Mouse (Mus musculus): ENCODE results near the gene Serpina3b. TPM values are rescaled to one million over a fixed set of nuclear protein-coding genes. Genes with fewer than 3 reads are reported as not detected.

Gene Serpina3b
- polyA plus RNA-seq, 1 experiment, result not detected

DNA sequence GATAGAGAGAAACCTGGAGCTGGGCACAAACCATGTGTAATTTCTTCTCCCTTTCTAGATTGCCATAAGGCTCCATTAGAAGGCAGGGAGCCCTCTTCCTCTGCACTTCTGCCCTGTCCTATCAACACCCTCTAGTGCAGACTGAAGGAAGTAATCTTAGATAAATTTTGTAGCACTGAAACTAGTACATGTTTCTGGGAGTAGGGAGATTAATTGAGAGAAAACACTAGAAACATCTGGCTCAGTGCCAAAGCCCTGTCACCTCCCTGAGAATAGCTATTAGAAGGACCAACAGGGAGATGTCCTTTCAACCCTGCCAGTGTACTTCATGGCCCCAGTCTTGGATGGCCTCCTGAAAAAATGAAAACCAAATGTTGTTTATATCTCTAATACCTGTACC is 50.8 kb downstream of the Serpina3b start:
- Histone ChIP-seq H3K9ac (ENCODE audit: low read depth, poor library complexity, severe bottlenecking) (no peak overlapping the region), H3K9me3 (replicated peaks; ENCODE audit: control insufficient read depth, insufficient read depth, low read length, poor library complexity, severe bottlenecking) (no peaks in the 10 kb centered on the region), H3K4me1 (ENCODE audit: control insufficient read depth, insufficient read depth, low read length) (no peaks in the 10 kb centered on the region), H3K27ac (ENCODE audit: insufficient read depth, low read length) (no peak overlapping the region), H3K4me3 (ENCODE audit: low read depth, low read length) (no peak overlapping the region), H3K27me3 (ENCODE audit: control insufficient read depth, insufficient read depth, low read length, poor library complexity, severe bottlenecking) (no peaks in the 10 kb centered on the region), H3K36me3 (ENCODE audit: control insufficient read depth, insufficient read depth, low read length, poor library complexity, severe bottlenecking) (no peaks in the 10 kb centered on the region)
- no peak for TF ChIP-seq EP300 (IDR thresholded peaks at IDR 0.05; ENCODE audit: insufficient read depth, low read depth, low read length)
- no peak for TF ChIP-seq CTCF (IDR thresholded peaks at IDR 0.05; ENCODE audit: low read depth, low read length)
- no peak for TF ChIP-seq POLR2A (IDR thresholded peaks at IDR 0.05; ENCODE audit: insufficient read depth, low read length)

GRCm38 (mm10) chr12:104178987-104179386 is 51.2 kb downstream of the Serpina3b start:
- Histone ChIP-seq H3K4me1 (ENCODE audit: control insufficient read depth, insufficient read depth, low read length) (no peaks in the 10 kb centered on the region), H3K9ac (ENCODE audit: low read depth, poor library complexity, severe bottlenecking) (no peak overlapping the region), H3K36me3 (ENCODE audit: control insufficient read depth, insufficient read depth, low read length, poor library complexity, severe bottlenecking) (no peaks in the 10 kb centered on the region), H3K4me3 (ENCODE audit: low read depth, low read length) (no peak overlapping the region), H3K9me3 (replicated peaks; ENCODE audit: control insufficient read depth, insufficient read depth, low read length, poor library complexity, severe bottlenecking) (no peaks in the 10 kb centered on the region), H3K27me3 (ENCODE audit: control insufficient read depth, insufficient read depth, low read length, poor library complexity, severe bottlenecking) (no peaks in the 10 kb centered on the region), H3K27ac (ENCODE audit: insufficient read depth, low read length) (no peak overlapping the region)
- TF ChIP-seq CTCF (IDR thresholded peaks at IDR 0.05; ENCODE audit: low read depth, low read length) (no peak), POLR2A (IDR thresholded peaks at IDR 0.05; ENCODE audit: insufficient read depth, low read length) (no peak), EP300 (IDR thresholded peaks at IDR 0.05; ENCODE audit: insufficient read depth, low read depth, low read length) (no peak)

GRCm38 (mm10) chr12:104185046-104185445 is 57.2 kb downstream of the Serpina3b start:
- Histone ChIP-seq H3K4me3 (ENCODE audit: low read depth, low read length) (no peak overlapping the region), H3K27me3 (ENCODE audit: control insufficient read depth, insufficient read depth, low read length, poor library complexity, severe bottlenecking) (no peaks in the 10 kb centered on the region), H3K36me3 (ENCODE audit: control insufficient read depth, insufficient read depth, low read length, poor library complexity, severe bottlenecking) (no peaks in the 10 kb centered on the region), H3K9me3 (replicated peaks; ENCODE audit: control insufficient read depth, insufficient read depth, low read length, poor library complexity, severe bottlenecking) (no peaks in the 10 kb centered on the region), H3K4me1 (ENCODE audit: control insufficient read depth, insufficient read depth, low read length) (no peaks in the 10 kb centered on the region), H3K9ac (ENCODE audit: low read depth, poor library complexity, severe bottlenecking) (no peak overlapping the region), H3K27ac (ENCODE audit: insufficient read depth, low read length) (no peak overlapping the region)
- TF ChIP-seq POLR2A (IDR thresholded peaks at IDR 0.05; ENCODE audit: insufficient read depth, low read length) (no peak), CTCF (IDR thresholded peaks at IDR 0.05; ENCODE audit: low read depth, low read length) (no peak), EP300 (IDR thresholded peaks at IDR 0.05; ENCODE audit: insufficient read depth, low read depth, low read length) (no peak)

DNA sequence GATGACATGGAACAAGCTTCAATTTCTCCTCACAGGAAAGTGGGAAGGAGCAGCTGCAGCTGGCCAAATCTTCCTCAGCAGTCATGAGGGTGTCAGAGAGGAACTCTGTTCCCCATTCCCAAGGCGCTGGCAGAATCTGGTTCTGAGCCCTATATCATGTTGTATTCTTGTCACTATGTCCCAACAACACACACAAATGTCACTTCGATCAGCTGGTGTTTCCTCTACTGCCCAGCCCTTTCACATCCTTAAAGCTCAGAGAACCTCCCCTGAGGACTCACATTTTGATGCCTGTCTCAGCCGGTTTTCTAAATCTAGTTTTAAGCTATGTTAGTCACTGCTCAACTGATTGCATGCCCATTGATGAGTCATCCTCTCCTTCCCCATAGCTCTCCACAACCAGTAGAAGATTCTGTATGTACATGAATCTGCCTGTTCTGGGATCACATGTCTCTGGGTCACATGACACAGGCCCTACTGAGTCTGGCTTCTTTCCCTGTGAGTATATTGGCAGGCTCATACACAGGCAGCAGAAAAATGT is 58.3 kb downstream of the Serpina3b start:
- no peaks in the 10 kb centered on the region for H3K36me3 ChIP-seq (ENCODE audit: control insufficient read depth, insufficient read depth, low read length, poor library complexity, severe bottlenecking)
- TF ChIP-seq CTCF (IDR thresholded peaks at IDR 0.05; ENCODE audit: low read depth, low read length), result no peak
- no peak for TF ChIP-seq EP300 (IDR thresholded peaks at IDR 0.05; ENCODE audit: insufficient read depth, low read depth, low read length)
- no peak for TF ChIP-seq POLR2A (IDR thresholded peaks at IDR 0.05; ENCODE audit: insufficient read depth, low read length)
- H3K9me3 ChIP-seq (replicated peaks; ENCODE audit: control insufficient read depth, insufficient read depth, low read length, poor library complexity, severe bottlenecking), result no peaks in the 10 kb centered on the region
- no peak overlapping the region for H3K4me3 ChIP-seq (ENCODE audit: low read depth, low read length)
- no peaks in the 10 kb centered on the region for H3K4me1 ChIP-seq (ENCODE audit: control insufficient read depth, insufficient read depth, low read length)
- H3K9ac ChIP-seq (ENCODE audit: low read depth, poor library complexity, severe bottlenecking), result no peak overlapping the region
- H3K27ac ChIP-seq (ENCODE audit: insufficient read depth, low read length), result no peak overlapping the region
- H3K27me3 ChIP-seq (ENCODE audit: control insufficient read depth, insufficient read depth, low read length, poor library complexity, severe bottlenecking), result no peaks in the 10 kb centered on the region

Other genes starting within 250 kb of the Serpina3b start
- not detected in 2 replicates for gene Serpina1c, start 223.1 kb upstream of the Serpina3b start, polyA plus RNA-seq (2011; ENCODE audit: insufficient read depth, insufficient read length, low read depth, missing spikeins)
- not detected in 2 replicates for gene Serpina1e, start 169.0 kb upstream of the Serpina3b start, polyA plus RNA-seq (2011; ENCODE audit: insufficient read depth, insufficient read length, low read depth, missing spikeins)
- gene Serpina11, start 138.0 kb upstream of the Serpina3b start, polyA plus RNA-seq (2011; ENCODE audit: insufficient read depth, insufficient read length, low read depth, missing spikeins), result not detected in 2 replicates
- gene Serpina9, start 114.2 kb upstream of the Serpina3b start, polyA plus RNA-seq (2011; ENCODE audit: insufficient read depth, insufficient read length, low read depth, missing spikeins), result not detected in 2 replicates
- not detected in 2 replicates for gene Serpina12, start 83.6 kb upstream of the Serpina3b start, polyA plus RNA-seq (2011; ENCODE audit: insufficient read depth, insufficient read length, low read depth, missing spikeins)
- not detected in 2 replicates for gene Serpina5, start 26.9 kb upstream of the Serpina3b start, polyA plus RNA-seq (2011; ENCODE audit: insufficient read depth, insufficient read length, low read depth, missing spikeins)
- gene Serpina3a, start 15.3 kb upstream of the Serpina3b start, polyA plus RNA-seq (2011; ENCODE audit: insufficient read depth, insufficient read length, low read depth, missing spikeins), result not detected in 2 replicates
- gene Serpina3c, start 25.9 kb downstream of the Serpina3b start, polyA plus RNA-seq (2011; ENCODE audit: insufficient read depth, insufficient read length, low read depth, missing spikeins), result not detected in 2 replicates
- gene Serpina3f, start 86.5 kb downstream of the Serpina3b start, polyA plus RNA-seq (2011; ENCODE audit: insufficient read depth, insufficient read length, low read depth, missing spikeins), result not detected in 2 replicates
- 1.2 TPM in 1 of 2 replicates, not detected in the other for gene Serpina3g, start 108.2 kb downstream of the Serpina3b start, polyA plus RNA-seq (2011; ENCODE audit: insufficient read depth, insufficient read length, low read depth, missing spikeins)
- 1.1 and 2.3 TPM in 2 replicates for gene Serpina3i, start 135.1 kb downstream of the Serpina3b start, polyA plus RNA-seq (2011; ENCODE audit: insufficient read depth, insufficient read length, low read depth, missing spikeins)
- not detected in 2 replicates for gene Serpina3j, start 186.6 kb downstream of the Serpina3b start, polyA plus RNA-seq (2011; ENCODE audit: insufficient read depth, insufficient read length, low read depth, missing spikeins)
- gene Serpina3k, start 210.5 kb downstream of the Serpina3b start, polyA plus RNA-seq (2011; ENCODE audit: insufficient read depth, insufficient read length, low read depth, missing spikeins), result not detected in 2 replicates
- gene Serpina3m, start 210.5 kb downstream of the Serpina3b start, polyA plus RNA-seq (2011; ENCODE audit: insufficient read depth, insufficient read length, low read depth, missing spikeins), result 6.1 and 7.0 TPM in 2 replicates